Mouse (Mus musculus): ENCODE measurements around the gene Cabp1. TPM values are rescaled to one million over a fixed set of nuclear protein-coding genes. Genes with fewer than 3 reads are reported as not detected.

The Cabp1 gene
- 5.2 and 5.3 TPM in 2 replicates for polyA plus RNA-seq (2015; fragmentation: Nextera tagmentation; extraction: Ambion mirVana)

DNA sequence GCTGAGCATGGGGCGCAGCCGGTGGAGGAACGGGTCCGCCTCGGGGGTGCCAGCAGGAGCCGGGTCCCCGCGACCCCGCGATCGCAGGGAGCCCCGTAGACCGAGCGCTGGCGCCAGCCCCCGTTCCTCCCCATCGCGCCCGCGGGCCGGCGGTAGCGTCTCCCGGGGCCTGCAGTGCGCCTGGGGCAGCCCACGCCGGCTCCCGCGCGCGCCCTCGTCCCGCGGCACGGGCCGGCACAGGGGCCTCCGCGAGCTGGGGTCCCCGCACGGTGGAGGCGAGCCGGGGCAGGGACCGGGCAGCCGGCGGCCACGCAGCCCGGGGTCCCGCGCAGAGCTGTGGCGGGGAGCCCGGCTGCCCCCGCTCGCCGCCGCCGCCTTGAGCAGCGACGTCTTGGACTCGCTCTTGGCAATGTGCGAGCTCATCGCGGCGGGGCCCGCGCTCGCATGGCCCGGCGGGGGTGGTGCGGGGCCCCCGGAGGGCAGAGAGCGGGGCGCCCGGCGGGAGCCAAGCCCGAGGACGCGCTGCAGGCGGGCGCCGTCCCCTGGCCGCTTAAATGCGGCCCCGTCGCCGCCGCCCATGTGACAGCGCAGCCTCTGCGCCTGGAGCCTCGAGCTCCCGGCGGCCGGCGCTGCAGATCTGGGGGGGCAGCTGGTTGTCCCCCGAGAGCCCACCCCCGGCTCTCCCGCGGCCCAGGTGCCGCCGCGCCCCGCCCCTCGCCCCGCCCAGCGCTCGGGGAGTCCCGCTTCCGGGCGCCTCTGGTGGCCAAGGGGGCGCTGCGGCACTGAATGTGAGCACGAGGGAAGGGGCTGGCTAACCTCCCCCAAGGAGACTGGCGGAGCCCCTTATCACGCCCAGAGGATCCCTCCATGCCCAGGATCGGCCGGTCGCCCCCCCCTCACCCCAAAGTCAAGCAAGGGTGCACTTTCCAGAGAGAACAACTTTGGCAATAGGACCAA lies at the start of gene Cabp1:
TSS of gene Cabp1 (minus strand) at position 713 of the 957 bp plus-strand sequence.
- Histone ChIP-seq H3K9ac (ENCODE audit: low read depth, low read length) (peak within 1 kb of the TSS; percentile 78), H3K4me2 (ENCODE audit: low read length) (peak within 1 kb of the TSS; percentile 99), H3K27ac (ENCODE audit: low read length) (peak within 1 kb of the TSS; percentile 6; the same call in 1 of the 2 replicates), H3K4me3 (ENCODE audit: low read depth, low read length) (peak within 1 kb of the TSS; percentile 60), H3K4me1 (ENCODE audit: control insufficient read depth, insufficient read depth, low read length) (peaks cover 17% of the 10 kb centered on the region), H3K27me3 (ENCODE audit: control insufficient read depth, insufficient read depth, low read depth, low read length) (peaks cover 18% of the 10 kb centered on the region), H3K36me3 (ENCODE audit: control insufficient read depth, insufficient read depth, low read length) (no peaks in the 10 kb centered on the region), H3K9me3 (replicated peaks; ENCODE audit: control insufficient read depth, low read length, poor library complexity, severe bottlenecking) (no peaks in the 10 kb centered on the region)
- peak; percentile 71 for ATAC-seq
- 1% methylated on average over 56 of the region's 116 CpGs for WGBS

- Histone ChIP-seq H3K9me3 (replicated peaks; ENCODE audit: control insufficient read depth, low read length, poor library complexity, severe bottlenecking) (no peaks in the 10 kb centered on the region), H3K27ac (ENCODE audit: low read length) (no peak overlapping the region), H3K4me3 (ENCODE audit: low read depth, low read length) (no peak overlapping the region), H3K4me2 (ENCODE audit: low read length) (no peak overlapping the region), H3K4me1 (ENCODE audit: control insufficient read depth, insufficient read depth, low read length) (peaks cover 13% of the 10 kb centered on the region; the same call in 1 of the 2 replicates), H3K27me3 (ENCODE audit: control insufficient read depth, insufficient read depth, low read depth, low read length) (no peaks in the 10 kb centered on the region), H3K9ac (ENCODE audit: low read depth, low read length) (no peak overlapping the region), H3K36me3 (ENCODE audit: control insufficient read depth, insufficient read depth, low read length) (peaks cover 43% of the 10 kb centered on the region)
- 89% methylated on average over 11 of the region's 11 CpGs for WGBS
- no peak for ATAC-seq
Measured at GRCm38 (mm10) chr5:115240191-115240590, 46.0 kb upstream of the Cabp1 start.

DNA sequence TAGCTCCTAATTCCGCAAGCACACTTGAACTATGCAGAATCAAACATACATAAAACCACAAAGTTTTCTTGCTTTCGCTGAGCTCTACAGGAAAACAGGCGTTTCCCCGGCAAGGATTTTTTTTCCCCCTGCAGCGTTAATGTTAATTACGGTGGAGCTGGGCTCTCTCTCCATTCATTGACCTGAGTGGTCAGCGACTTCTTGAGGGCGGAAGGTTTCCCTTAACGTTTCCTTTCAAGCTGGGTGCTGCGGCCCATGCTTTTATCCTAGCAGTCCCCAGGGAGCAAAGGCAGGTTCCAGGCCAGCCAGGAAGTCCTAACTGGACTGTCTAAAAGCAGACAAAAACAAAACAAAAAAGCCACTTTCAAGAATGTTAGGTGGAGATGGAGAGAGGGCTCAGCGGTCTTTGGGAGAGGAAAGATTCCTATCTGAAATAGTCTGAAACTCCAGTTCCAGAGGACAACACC lies 44.6 kb upstream of the Cabp1 start:
- no peaks in the 10 kb centered on the region for H3K9me3 ChIP-seq (replicated peaks; ENCODE audit: control insufficient read depth, low read length, poor library complexity, severe bottlenecking)
- H3K4me2 ChIP-seq (ENCODE audit: low read length), result peak overlapping the region; percentile 87
- 6% methylated on average over 11 of the region's 11 CpGs for WGBS
- no peak overlapping the region for H3K27ac ChIP-seq (ENCODE audit: low read length)
- H3K9ac ChIP-seq (ENCODE audit: low read depth, low read length), result peak overlapping the region; percentile 85
- no peak for ATAC-seq
- H3K4me1 ChIP-seq (ENCODE audit: control insufficient read depth, insufficient read depth, low read length), result peaks cover 16% of the 10 kb centered on the region; the same call in 1 of the 2 replicates
- H3K36me3 ChIP-seq (ENCODE audit: control insufficient read depth, insufficient read depth, low read length), result peaks cover 32% of the 10 kb centered on the region
- H3K27me3 ChIP-seq (ENCODE audit: control insufficient read depth, insufficient read depth, low read depth, low read length), result no peaks in the 10 kb centered on the region
- peak overlapping the region; percentile 85 for H3K4me3 ChIP-seq (ENCODE audit: low read depth, low read length)

DNA sequence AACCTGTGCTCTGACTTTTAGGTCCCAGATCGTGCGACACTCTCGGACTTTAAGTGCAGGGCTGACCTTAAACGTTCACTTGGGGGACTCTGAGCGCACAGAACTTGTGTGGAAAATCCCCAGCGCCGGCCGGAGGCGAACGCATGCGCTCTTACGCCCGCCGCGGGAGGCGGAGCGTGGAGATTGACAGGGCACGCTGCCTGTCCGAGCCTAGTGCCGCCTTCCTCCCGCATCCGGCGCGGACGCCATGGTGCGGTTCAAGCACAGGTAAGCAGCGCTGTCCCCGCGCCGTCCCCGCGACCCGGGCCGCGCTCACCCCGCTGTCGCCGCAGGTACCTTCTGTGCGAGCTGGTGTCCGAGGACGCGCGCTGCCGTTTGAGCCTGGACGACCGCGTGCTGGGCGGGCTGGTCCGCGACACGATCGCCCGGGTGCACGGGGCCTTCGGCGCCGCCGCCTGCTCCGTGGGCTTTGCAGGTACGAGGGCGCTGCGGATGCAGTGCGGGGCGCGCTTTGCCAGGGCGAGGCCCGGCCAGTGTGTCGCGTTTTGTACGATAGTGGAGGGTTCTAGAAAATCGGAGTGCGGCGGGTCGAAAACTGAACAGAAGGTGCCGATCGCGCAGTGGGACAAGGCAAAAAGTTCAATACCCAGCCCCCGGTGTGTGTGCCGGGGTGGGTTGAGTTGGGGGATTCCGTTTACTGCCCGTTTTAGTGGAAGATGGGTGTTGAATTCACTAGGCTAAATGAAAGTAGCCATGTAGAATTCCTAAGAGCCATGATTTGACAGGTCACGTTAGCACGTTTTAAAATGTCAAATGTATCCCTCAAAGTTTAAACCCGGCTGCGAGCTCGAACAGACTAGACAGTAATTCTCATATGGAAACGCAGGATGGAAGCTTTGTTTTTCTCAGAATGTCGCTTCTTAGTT lies 43.9 kb upstream of the Cabp1 start:
- WGBS, result under 1% methylated on average over 88 of the region's 88 CpGs

DNA sequence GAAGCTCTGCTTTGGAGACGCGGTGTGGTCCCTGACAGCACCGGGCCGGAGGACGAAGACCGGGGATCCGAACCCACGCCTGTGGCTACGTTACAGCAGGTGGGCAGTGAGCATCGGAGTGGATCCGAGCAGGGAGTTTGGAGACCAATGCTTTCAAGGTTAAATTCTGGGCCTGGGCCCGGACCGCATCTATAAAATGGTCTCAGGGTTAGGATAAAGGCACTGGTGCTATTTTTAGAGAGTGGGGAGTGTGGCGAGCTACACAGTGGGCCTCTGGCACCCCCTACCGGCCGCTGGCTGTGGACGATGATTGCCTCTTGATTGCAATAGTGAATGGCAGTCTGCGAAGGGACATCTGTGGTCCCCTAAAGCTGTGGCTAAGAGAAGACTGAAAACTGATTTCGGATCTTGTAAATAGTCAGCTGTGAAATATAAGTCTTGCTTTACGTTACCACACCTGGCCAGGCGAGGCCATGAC lies 41.6 kb upstream of the Cabp1 start, which contains the start of gene Pop5:
TSS of gene Pop5 (plus strand) at position 51 of the 478 bp plus-strand sequence.
- Histone ChIP-seq H3K36me3 (ENCODE audit: control insufficient read depth, insufficient read depth, low read length) (peaks cover 8% of the 10 kb centered on the region), H3K4me1 (ENCODE audit: control insufficient read depth, insufficient read depth, low read length) (peaks cover 16% of the 10 kb centered on the region; the same call in 1 of the 2 replicates), H3K4me3 (ENCODE audit: low read depth, low read length) (peak within 1 kb of the TSS; percentile 46), H3K9ac (ENCODE audit: low read depth, low read length) (peak within 1 kb of the TSS; percentile 72), H3K4me2 (ENCODE audit: low read length) (peak within 1 kb of the TSS; percentile 74), H3K27ac (ENCODE audit: low read length) (peak within 1 kb of the TSS; percentile 70), H3K27me3 (ENCODE audit: control insufficient read depth, insufficient read depth, low read depth, low read length) (no peaks in the 10 kb centered on the region), H3K9me3 (replicated peaks; ENCODE audit: control insufficient read depth, low read length, poor library complexity, severe bottlenecking) (no peaks in the 10 kb centered on the region)
- peak; percentile 67 for ATAC-seq
- WGBS, result 2% methylated on average over 21 of the region's 21 CpGs

More for the DNA sequence above, 43.9 kb upstream of the Cabp1 start:
- peak; percentile 85 for ATAC-seq
- Histone ChIP-seq H3K9me3 (replicated peaks; ENCODE audit: control insufficient read depth, low read length, poor library complexity, severe bottlenecking) (no peaks in the 10 kb centered on the region), H3K9ac (ENCODE audit: low read depth, low read length) (peak overlapping the region; percentile 85), H3K4me3 (ENCODE audit: low read depth, low read length) (peak overlapping the region; percentile 85), H3K4me2 (ENCODE audit: low read length) (peak overlapping the region; percentile 87), H3K27ac (ENCODE audit: low read length) (peak overlapping the region; percentile 73), H3K36me3 (ENCODE audit: control insufficient read depth, insufficient read depth, low read length) (peaks cover 26% of the 10 kb centered on the region), H3K27me3 (ENCODE audit: control insufficient read depth, insufficient read depth, low read depth, low read length) (no peaks in the 10 kb centered on the region), H3K4me1 (ENCODE audit: control insufficient read depth, insufficient read depth, low read length) (peaks cover 16% of the 10 kb centered on the region; the same call in 1 of the 2 replicates)

DNA sequence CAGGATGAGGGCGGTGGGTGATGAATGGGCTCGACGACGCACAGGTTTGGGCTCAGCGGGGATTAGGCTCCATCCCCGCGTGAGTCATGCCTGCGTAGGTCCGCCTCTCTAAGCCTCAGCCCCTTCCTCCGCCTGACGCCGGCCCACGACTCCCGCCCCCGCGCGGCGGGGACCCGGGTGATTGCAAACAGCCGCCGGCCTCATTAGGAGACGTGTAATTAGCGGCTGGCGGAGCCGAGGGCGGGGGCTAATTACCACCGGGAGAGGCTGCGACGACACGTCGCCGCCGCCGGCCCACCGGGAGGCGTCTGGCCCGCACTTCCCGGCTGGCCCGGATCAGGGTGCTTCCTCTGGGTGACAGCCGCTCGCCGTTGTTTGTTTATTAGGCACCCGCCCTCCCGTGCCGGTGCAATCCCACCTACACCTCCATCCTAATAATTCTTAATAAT lies 41.2 kb upstream of the Cabp1 start:
- Histone ChIP-seq H3K4me2 (ENCODE audit: low read length) (peak overlapping the region; percentile 74), H3K9me3 (replicated peaks; ENCODE audit: control insufficient read depth, low read length, poor library complexity, severe bottlenecking) (no peaks in the 10 kb centered on the region), H3K9ac (ENCODE audit: low read depth, low read length) (peak overlapping the region; percentile 72), H3K4me3 (ENCODE audit: low read depth, low read length) (peak overlapping the region; percentile 46), H3K36me3 (ENCODE audit: control insufficient read depth, insufficient read depth, low read length) (peaks cover 3% of the 10 kb centered on the region; the same call in 1 of the 2 replicates), H3K27ac (ENCODE audit: low read length) (peak overlapping the region; percentile 70), H3K4me1 (ENCODE audit: control insufficient read depth, insufficient read depth, low read length) (peaks cover 16% of the 10 kb centered on the region; the same call in 1 of the 2 replicates), H3K27me3 (ENCODE audit: control insufficient read depth, insufficient read depth, low read depth, low read length) (no peaks in the 10 kb centered on the region)
- WGBS, result under 1% methylated on average over 45 of the region's 45 CpGs
- ATAC-seq, result peak; percentile 55

- Histone ChIP-seq H3K9ac (ENCODE audit: low read depth, low read length) (no peak overlapping the region), H3K36me3 (ENCODE audit: control insufficient read depth, insufficient read depth, low read length) (no peaks in the 10 kb centered on the region), H3K27ac (ENCODE audit: low read length) (no peak overlapping the region), H3K4me1 (ENCODE audit: control insufficient read depth, insufficient read depth, low read length) (peaks cover 16% of the 10 kb centered on the region; the same call in 1 of the 2 replicates), H3K4me3 (ENCODE audit: low read depth, low read length) (no peak overlapping the region), H3K9me3 (replicated peaks; ENCODE audit: control insufficient read depth, low read length, poor library complexity, severe bottlenecking) (no peaks in the 10 kb centered on the region), H3K4me2 (ENCODE audit: low read length) (no peak overlapping the region), H3K27me3 (ENCODE audit: control insufficient read depth, insufficient read depth, low read depth, low read length) (0 out of 2 replicates have a peak, but pooled peaks cover 1% of the 10 kb centered on the region)
- no peak for ATAC-seq
- whole genome bisulfite sequencing, result 48% methylated on average over 6 of the region's 6 CpGs
Measured at GRCm38 (mm10) chr5:115234519-115234918, 40.3 kb upstream of the Cabp1 start.

Measured in midbrain, embryonic 16.5 days (tissue).